Mouse (Mus musculus) cerebral cortex, adult 2 months (tissue): ENCODE data around the gene Fam135a.

Experiments
- WGBS: fragments of 180-500 bp; shearing (Covaris S2); methylation state at CpG from one replicate; pipeline ENCODE4 v1.1.7; 2018; 5-methylcytosine and 5-hydroxymethylcytosine counted together

The Fam135a gene

DNA sequence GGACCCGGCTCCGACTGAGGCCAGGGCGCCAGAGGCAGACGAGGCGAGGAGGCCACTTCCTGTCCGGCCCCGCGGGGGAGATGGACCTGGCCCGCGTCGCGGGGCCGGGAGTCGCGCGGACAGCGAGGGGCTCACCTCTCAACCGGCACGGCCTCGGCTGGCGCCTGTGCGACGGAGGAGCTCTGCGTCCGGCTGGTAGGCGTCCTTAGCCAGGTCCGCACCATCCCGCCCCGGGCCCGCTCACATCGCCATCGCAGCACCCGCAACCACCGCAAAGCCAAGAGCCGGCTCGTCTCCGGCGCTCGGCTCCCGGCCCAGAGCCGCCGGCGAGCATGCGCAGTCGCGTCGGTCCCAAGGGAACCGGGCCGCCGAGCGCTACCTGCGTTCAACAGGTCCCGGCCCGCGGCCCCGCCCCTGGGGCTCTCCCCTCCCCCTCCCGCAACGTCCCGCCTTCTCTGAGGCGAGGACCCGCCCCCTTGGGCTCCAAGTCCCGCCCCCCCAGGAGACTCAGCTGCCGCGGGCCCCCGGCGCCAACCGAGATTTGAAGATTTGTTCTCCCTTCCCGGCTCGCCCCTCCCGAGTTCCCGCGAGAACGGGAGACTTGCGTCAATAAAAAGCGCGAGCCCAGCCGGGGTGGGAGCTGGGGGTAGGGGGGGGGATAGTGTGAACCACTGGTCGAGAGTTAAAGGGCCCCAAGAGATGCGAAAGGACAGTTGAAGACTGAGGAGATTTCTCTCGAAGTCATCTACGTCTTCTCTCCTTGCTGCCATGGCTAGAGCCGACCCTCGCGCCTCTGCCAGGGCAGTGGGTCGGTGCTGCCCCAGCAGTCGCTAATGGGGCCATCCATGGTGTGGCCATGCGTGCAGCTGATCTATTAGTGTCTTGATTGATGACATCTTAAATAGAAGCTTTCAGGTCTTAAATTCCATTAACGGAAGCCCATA lies at the start of gene Fam135a:
TSS of gene Fam135a (minus strand) at position 416 of the 944 bp plus-strand sequence.
- under 1% methylated on average over 84 of the region's 88 CpGs for WGBS

- WGBS: 61% methylated on average over 8 of the region's 8 CpGs
Measured at GRCm38 (mm10) chr1:24143504-24143903, 43.4 kb upstream of the Fam135a start.

- WGBS: 83% methylated on average over 6 of the region's 6 CpGs
Measured at GRCm38 (mm10) chr1:24140555-24140954, 40.4 kb upstream of the Fam135a start.

- 3% methylated on average over 3 of the region's 3 CpGs for WGBS
Measured at GRCm38 (mm10) chr1:24137133-24137532, 37.0 kb upstream of the Fam135a start.

GRCm38 (mm10) chr1:24134792-24135191 lies 34.7 kb upstream of the Fam135a start:
- 0% methylated on average over 1 of the region's 1 CpGs for WGBS

GRCm38 (mm10) chr1:24133853-24134252 lies 33.7 kb upstream of the Fam135a start:
- 45% methylated on average over 19 of the region's 19 CpGs for WGBS

GRCm38 (mm10) chr1:24127866-24128265 lies 27.7 kb upstream of the Fam135a start:
- 51% methylated on average over 6 of the region's 6 CpGs for WGBS

DNA sequence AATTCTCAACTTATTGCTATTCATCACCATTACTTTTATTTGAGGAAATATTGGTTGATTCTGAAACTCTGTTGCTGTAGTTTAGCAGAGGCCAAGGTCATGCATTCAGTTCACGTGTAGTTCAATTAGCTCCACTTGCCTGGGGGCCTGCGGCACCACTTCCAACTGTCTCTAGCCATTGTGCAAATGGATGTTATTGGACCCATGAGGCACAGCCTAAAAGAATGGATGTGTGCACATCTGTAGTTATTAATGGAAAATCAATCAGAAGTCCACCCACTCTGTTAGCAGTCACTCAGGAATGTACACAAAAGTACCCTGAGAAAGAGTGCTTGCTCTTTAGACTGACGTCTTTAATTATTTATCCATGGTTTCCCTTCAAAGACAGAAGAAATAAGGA lies 24.5 kb upstream of the Fam135a start:
- WGBS: 89% methylated on average over 3 of the region's 3 CpGs

DNA sequence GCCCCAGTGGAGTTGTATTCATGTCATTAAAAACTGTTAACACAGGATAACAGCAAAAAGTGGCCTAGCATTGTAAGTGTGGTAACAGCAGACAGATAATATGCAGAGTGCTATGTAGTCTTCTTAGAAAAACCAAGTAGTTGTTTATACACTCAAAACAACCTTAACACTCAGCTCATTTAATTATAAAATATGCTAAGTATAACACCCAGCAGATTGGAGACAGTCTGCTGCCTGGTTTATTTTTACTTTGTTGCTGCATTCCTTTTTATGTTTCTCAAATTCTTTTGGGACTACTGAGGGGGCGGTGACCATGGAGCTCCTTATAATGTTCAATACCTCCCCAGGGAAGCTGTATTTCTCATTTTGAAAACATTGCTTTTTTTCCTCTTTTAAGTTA lies 22.4 kb upstream of the Fam135a start:
- WGBS: 59% methylated on average over 1 of the region's 1 CpGs

DNA sequence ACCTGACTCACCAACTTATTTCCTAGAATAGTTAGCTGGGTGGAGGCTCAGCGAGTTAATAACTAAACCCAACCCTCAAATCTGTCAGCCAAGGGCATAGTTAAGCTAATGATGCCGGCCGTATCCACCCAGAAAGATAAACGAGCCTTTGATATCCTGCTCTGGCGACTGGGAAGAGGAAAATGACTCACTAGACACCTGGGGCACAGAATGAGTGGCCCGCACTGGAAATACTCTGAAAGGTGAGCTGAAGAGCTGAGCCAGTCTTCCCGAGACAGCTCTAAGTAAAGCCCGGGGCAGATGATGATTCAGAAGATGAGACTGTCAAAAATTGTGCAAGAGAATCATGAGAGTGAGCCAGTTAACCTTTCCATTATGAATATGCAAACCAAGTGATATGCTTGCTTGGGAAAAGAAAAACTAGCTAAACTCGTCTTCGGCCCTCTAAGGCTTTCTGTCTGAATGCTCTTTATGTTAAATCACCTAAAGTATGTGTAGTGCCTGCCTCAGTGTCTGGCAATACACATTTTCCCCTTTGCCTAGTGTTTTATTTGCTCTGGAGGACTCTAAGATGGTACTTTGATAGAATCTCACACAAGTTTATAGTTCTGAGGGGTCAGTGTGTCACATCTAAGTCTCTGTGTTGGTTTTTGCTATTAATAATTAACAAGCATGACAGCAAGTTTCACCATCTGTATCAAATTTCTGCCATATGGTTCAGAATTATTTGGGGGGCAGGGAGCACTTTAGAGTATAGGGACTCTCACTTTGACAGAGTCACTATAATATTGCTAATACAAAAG lies 8.0 kb upstream of the Fam135a start:
- WGBS: 42% methylated on average over 10 of the region's 10 CpGs

DNA sequence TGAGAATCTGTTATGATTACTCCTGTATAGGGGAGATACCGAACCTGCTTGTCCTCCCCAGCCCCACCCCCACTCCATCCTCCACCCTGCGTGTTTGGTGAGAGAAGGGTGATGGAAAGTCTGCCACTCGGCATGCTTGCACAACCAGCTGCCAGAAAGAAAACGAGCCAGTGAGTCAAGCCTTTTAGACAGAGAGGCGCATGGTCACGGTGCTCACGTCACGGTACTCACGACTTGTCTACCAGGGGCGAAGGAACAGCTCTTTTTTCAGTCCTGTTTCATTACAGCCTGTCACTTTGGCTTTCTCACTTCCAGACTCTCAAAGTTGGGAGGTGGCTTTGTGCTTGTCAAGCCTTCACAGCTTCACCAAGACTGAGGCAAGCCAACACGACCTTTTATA lies 7.2 kb upstream of the Fam135a start:
- 33% methylated on average over 11 of the region's 11 CpGs for WGBS

GRCm38 (mm10) chr1:24102579-24103149 lies 2.5 kb upstream of the Fam135a start:
- 79% methylated on average over 10 of the region's 10 CpGs for WGBS

DNA sequence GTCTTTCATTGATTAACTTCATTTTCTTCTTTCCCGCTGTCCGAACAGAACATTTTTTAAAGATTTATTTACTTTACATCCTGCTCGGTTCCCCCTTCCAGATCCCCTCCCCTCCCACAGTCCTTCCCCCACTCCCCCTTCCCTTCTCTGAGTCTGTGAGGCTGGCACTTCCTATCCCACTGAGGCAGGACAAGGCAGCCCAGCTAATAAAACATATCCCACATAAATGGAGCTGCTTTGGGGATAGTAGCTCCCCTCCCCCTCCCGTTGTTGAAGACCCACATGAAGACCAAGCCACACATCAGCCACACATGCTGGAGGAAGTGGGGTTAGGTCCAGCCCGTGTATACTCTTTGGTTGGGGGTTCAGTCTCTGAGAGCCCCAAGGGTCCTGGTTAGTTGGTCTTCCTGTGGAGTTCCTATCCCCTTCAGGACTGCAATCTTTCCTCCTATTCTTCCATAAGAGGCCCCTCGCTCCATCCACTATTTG lies 773 bp upstream of the Fam135a start:
- 39% methylated on average over 6 of the region's 6 CpGs for WGBS

- under 1% methylated on average over 44 of the region's 44 CpGs for WGBS
Measured at GRCm38 (mm10) chr1:24099541-24099925, 608 bp downstream of the Fam135a start.

DNA sequence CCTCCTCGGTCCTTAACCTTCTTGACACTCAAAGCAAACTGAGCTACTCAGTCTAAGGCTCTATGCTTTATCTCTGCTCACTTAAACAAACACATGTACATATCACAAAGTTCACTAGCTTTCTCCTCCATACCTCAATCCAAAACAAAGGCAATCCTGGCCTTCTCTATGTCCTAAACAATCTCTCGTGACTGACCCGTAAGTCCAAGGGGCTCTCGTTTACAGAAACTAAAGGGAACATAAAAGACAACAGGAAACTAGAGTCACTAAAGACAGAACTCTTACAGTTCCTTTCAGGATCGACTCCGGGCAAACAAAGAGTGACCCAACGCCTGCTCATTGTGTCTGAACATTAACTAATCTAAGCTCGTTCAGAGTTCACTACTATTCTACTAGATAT lies 2.6 kb downstream of the Fam135a start:
- 41% methylated on average over 8 of the region's 8 CpGs for WGBS

DNA sequence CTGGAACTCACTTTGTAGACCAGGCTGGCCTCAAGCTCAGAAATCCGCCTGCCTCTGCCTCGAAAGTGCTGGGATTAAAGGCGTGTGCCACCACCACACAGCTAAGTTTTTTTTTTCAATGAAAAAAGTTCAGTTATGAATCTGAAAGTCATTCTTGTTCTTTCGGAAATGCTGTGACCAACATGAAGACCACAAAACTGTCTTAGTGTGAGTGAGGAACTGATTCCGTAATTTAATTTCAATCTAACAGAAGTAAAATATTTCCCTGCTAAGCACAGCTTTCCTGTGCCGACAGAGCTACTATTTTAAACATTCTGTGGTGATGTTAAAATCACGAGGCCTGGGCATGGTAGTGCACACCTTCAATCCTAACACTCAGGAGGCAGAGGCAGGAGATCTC lies 7.7 kb downstream of the Fam135a start:
- 81% methylated on average over 7 of the region's 7 CpGs for WGBS

DNA sequence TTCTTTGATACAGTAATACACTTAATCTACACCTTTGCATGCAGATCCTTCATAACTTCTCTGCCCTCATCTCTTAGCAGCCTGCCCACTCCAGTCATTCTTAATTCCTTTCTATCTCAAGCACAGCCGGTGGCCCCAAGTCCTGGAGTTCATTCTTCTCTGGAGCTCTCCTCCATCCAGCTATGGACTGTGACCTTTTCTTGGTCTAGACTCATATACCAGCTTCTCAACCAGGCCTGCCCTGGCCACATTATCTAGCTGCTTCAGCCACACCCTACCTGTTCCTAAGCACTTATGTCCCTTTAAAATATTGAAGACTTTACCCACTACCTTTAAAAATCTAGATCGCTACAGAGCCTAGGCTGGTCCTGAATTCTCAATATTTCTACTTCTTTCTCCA lies 9.5 kb downstream of the Fam135a start:
- WGBS: 85% methylated on average over 2 of the region's 2 CpGs

DNA sequence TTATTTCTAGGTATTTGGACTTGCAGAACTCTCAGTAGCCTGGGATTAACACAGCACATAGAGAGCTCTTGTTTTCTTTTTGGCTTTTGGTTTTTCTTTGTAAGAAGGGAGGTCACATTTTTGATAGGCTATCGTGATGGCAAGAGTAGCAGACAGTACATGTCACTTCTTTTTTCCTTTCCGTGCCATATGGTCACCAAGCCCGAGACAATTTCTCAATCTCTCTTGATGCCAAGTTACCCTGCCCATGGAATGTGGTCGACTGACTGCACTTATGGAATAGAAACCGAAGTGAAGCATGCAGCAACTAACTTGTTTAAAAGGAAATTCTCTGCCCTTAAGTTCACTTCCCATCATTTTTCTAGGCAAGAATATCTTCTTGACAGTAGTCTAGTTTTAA lies 10.0 kb downstream of the Fam135a start:
- WGBS: 34% methylated on average over 5 of the region's 5 CpGs

DNA sequence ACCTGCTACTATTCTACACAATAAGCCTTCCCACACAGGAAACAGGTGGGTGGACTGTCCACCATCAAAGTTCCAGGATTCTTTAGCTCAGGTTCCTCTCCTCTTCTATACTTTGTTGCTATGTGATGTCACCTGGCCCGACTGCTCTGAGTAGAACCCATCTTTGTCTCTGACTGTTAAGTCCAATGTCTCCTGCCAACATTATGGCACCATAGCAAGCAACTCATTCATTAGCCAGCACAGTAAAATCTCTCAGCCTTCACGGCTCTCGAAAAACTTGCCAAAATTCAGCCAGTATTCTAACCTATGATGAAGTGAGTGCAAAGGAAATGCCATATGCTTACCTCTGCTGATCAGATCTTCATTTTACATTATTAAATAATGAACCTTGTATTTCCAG lies 14.0 kb downstream of the Fam135a start:
- 41% methylated on average over 3 of the region's 3 CpGs for WGBS

GRCm38 (mm10) chr1:24074396-24074795 lies 25.7 kb downstream of the Fam135a start:
- WGBS: 16% methylated on average over 2 of the region's 2 CpGs

GRCm38 (mm10) chr1:24073386-24074248 lies 26.5 kb downstream of the Fam135a start:
- 75% methylated on average over 5 of the region's 5 CpGs for WGBS
